Comparison of ENCODE assay signal across 31 mouse cellular contexts in the genomic region with DNA sequence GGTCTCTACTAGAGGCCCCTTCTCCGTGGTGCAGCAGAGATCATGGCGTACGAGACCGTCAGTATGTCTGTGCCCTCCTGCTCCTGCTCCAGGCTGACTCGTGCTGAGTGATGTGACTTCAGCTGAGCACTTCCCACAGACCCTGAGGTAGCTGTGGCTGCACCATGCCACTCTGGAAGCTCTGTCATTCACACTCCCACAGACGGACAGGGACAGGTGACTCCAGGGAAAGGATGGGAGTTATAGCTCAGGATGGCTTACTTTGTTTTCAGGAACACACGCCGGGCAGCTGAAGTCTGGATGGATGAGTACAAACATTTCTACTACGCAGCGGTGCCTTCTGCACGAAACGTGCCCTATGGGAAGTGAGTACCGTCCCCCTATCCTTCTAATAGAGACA.
"Had no signal": no experiment of that assay in that cellular context is flagged by ENCODE, and none has a peak within 500 bp of the region (broad histone marks: within the 10 kb centered on the region; RNA-seq: fewer than 3 reads in every experiment).

No protein-coding gene starts in this region.

- H3K9me3 ChIP-seq: limb, embryonic 10.5 days; limb, embryonic 12.5 days; limb, embryonic 13.5 days; limb, embryonic 15.5 days; liver, embryonic 12.5 days; liver, embryonic 13.5 days; liver, embryonic 15.5 days; lung, embryonic 15.5 days; megakaryocyte, embryonic 14.5 days; midbrain, embryonic 10.5 days; midbrain, embryonic 12.5 days; midbrain, embryonic 13.5 days; midbrain, embryonic 15.5 days; neural tube, embryonic 12.5 days had no signal

- H3K9ac ChIP-seq: limb, embryonic 12.5 days; limb, embryonic 13.5 days; limb, embryonic 15.5 days; liver, embryonic 12.5 days; liver, embryonic 13.5 days; liver, embryonic 14.5 days; liver, embryonic 15.5 days; liver, postnatal 0 days; lung, embryonic 14.5 days; lung, embryonic 15.5 days; midbrain, embryonic 12.5 days; midbrain, embryonic 13.5 days; midbrain, embryonic 15.5 days; neural tube, embryonic 12.5 days had no signal

- H3K4me2 ChIP-seq: limb, embryonic 12.5 days; limb, embryonic 13.5 days; limb, embryonic 15.5 days; liver, embryonic 11.5 days; liver, embryonic 12.5 days; liver, embryonic 13.5 days; liver, embryonic 15.5 days; lung, embryonic 14.5 days; lung, embryonic 15.5 days; midbrain, embryonic 11.5 days; midbrain, embryonic 12.5 days; midbrain, embryonic 13.5 days; midbrain, embryonic 15.5 days; neural tube, embryonic 12.5 days had no signal

- ATAC-seq: liver, embryonic 12.5 days; liver, postnatal 0 days; lung, postnatal 0 days; midbrain, embryonic 13.5 days; midbrain, embryonic 15.5 days; midbrain, embryonic 16.5 days had no signal

- H3K4me3 ChIP-seq: limb, embryonic 10.5 days; limb, embryonic 12.5 days; limb, embryonic 13.5 days; limb, embryonic 15.5 days; liver, embryonic 12.5 days; liver, embryonic 13.5 days; liver, embryonic 15.5 days; lung, embryonic 15.5 days; megakaryocyte, embryonic 14.5 days; midbrain, embryonic 10.5 days; midbrain, embryonic 12.5 days; midbrain, embryonic 13.5 days; midbrain, embryonic 15.5 days; neural tube, embryonic 12.5 days had no signal

- H3K27me3 ChIP-seq: limb, embryonic 12.5 days; limb, embryonic 13.5 days; limb, embryonic 15.5 days; liver, embryonic 12.5 days; liver, embryonic 13.5 days; liver, embryonic 15.5 days; lung, embryonic 15.5 days; megakaryocyte, embryonic 14.5 days; midbrain, embryonic 12.5 days; midbrain, embryonic 13.5 days; midbrain, embryonic 15.5 days; neural tube, embryonic 12.5 days had no signal

- DNase-seq: left cerebral cortex, postnatal 4 days; liver; liver, embryonic 13.5 days; liver, postnatal 0 days; lung, adult 18-20 months; lung, adult 2 months; lung, embryonic 14.5 days; lung, postnatal 10 days; lung, postnatal 14 days; lung, postnatal 36 days; lung, postnatal 4 days; midbrain, embryonic 14.5 days had no signal

- H3K27ac ChIP-seq: limb, embryonic 10.5 days; limb, embryonic 12.5 days; limb, embryonic 13.5 days; limb, embryonic 15.5 days; liver, embryonic 12.5 days; liver, embryonic 13.5 days; liver, embryonic 14.5 days; liver, embryonic 15.5 days; lung, embryonic 15.5 days; macrophage; midbrain, embryonic 10.5 days; midbrain, embryonic 12.5 days; midbrain, embryonic 13.5 days; midbrain, embryonic 15.5 days; neural tube, embryonic 12.5 days had no signal

- H3K4me1 ChIP-seq: limb, embryonic 15.5 days; liver, embryonic 12.5 days; liver, embryonic 13.5 days; liver, embryonic 15.5 days; lung, embryonic 15.5 days had no signal
